Mouse (Mus musculus) thymus, postnatal 0 days (tissue): ENCODE data around the gene Nudt16l1. TPM values are rescaled to one million over a fixed set of nuclear protein-coding genes. Genes with fewer than 3 reads are reported as not detected.

ENCODE experiments used
- DNase-seq: peaks from one replicate; pipeline ENCODE4 v3.0.0-alpha.2; 2015; ENCODE audit warnings: low spot score
- polyA plus RNA-seq: library from polyadenylated mRNA; unstranded; fragments of >200 nt; fragmentation: Nextera tagmentation; extraction: Ambion mirVana; gene quantifications from 2 replicates; pipeline ENCODE4 v1.2.1, GENCODE M21; 2015

The Nudt16l1 gene
- polyA plus RNA-seq, result 150 and 151 TPM in 2 replicates

GRCm38 (mm10) chr16:4938461-4938860, at the start of gene Nudt16l1:
Nudt16l1 (plus strand) TSS chr16:4938761.
- DNase-seq, result no peak

GRCm38 (mm10) chr16:4890201-4890709, 48.3 kb upstream of the Nudt16l1 start:
- DNase-seq, result no peak

GRCm38 (mm10) chr16:4892171-4892570, 46.4 kb upstream of the Nudt16l1 start:
- no peak for DNase-seq

DNA sequence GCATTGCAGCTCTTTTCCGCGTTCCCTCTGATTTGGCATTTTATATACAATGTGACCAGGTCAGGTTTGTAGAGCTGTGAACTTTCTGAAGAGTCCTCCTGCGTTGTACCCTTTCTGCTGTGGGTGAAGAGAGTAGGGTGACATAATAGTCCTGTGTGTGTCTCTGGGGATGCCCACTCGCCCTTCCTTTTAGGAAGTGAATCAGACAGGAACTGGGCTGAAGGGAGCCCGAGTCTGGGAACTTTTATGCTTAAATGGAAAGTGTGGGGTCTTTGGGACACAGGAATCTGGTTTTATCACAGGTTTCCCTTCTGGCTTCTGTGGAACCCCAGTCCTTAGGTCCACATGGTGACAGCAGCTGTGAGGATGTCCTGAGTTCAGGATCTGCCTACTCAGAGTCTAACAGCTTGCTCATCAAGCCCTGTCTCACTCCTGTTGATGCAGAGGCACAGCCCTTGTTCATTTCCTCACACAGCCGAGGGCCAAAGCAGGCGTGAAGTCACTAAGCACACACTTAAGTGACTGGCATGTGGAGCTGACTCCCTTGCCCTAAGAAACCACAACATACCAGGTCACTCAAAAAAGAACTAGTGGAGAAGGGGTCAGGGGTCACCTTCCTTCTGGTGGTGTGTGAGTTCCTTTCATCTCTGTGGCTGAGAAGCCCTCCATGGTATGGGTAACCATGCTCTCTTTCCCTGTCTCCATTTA, 44.2 kb upstream of the Nudt16l1 start:
- no peak for DNase-seq

- DNase-seq, result no peak
Measured at GRCm38 (mm10) chr16:4896249-4897027, 42.1 kb upstream of the Nudt16l1 start.

DNA sequence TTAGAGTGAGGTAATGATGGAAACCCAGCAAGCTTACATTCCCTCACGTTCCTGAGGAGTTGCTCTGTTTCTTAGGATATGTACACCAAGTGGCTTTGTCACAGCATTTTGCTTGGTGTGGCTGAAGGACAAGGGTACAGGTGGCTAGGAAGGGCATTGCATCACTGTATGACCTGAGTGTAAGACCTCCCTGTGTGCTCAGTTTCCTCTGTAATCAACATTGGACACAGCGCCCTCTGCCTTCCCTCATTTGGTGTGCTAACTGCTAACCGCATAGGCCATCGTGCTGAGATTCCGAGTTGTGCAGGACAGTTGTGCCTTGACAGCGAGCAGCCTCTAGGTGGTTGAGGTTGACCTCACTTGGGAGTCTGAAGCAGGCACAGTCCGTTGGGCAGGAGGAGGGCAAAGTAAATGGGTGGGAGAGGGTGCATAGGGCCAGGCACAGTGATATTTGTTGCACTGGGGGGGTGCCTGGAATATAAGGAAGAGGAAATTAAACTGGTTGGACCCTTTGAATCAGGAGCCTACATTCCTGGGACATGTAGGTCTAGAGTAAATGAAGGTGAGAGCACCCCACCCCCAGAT, 41.3 kb upstream of the Nudt16l1 start:
- no peak for DNase-seq

GRCm38 (mm10) chr16:4898881-4899280, 39.7 kb upstream of the Nudt16l1 start:
- peak; percentile 56 for DNase-seq

DNA sequence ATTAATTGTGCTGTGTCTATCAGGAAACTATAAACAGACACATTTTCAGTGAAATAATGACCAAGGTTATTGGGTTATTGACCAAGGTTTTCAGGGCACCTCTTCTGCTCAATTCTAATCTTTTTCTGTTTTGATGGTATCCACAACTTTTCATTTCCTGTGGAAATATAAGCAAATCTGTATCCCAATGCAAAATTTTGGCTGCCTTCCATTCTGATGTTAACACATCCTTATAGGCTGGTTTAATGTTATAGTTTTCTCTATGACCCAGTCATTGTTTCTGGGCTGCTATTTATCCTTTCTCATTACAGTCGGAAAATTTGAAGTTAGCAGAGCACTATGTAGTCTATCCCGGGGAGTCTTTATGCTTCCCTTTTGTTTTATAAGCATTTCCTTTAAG, 38.9 kb upstream of the Nudt16l1 start:
- DNase-seq, result no peak

GRCm38 (mm10) chr16:4901167-4901566, 37.4 kb upstream of the Nudt16l1 start:
- DNase-seq, result no peak

DNA sequence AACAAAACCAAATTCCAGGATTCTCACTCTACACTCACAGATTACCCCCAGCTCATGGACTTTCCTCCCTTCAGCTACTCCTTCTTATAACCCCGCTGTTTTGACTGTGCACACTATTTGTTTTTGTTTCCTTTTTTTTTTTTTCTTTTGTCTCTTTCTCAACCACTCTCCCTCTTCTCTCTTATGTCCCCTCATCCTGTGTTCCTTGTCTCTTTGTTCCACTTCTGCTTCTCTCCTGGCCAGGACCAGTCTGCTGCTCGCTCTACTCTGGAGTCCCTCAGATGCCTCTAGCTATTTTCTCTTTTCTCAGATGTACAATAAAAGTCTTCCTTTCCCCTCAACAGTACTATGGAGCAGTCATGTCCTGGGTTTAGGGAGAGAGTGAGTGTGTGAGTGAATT, 36.2 kb upstream of the Nudt16l1 start:
- no peak for DNase-seq

- no peak for DNase-seq
Measured at GRCm38 (mm10) chr16:4903491-4904102, 35.0 kb upstream of the Nudt16l1 start.

DNA sequence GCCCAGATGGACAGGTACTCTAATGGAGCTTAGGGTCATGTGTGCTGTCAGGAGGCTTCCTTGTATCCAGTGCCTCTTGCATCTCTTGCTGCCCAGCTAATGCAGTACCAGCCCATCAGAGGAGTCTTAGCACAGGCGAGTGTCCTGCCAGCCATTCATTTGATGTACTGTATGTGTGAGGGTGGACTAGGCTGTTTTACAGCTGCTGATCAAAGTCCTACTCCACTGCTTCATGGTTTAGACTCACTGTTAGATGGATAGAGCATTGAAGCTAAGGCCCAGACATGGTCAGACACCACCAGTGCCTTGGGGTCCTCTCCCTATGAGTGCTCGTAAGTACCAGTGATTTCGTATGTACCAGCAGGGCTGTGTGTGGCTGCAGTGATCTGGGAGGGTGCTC, 33.7 kb upstream of the Nudt16l1 start:
- no peak for DNase-seq

GRCm38 (mm10) chr16:4905591-4905990, 33.0 kb upstream of the Nudt16l1 start:
- no peak for DNase-seq

- no peak for DNase-seq
Measured at GRCm38 (mm10) chr16:4906559-4906958, 32.0 kb upstream of the Nudt16l1 start.

DNA sequence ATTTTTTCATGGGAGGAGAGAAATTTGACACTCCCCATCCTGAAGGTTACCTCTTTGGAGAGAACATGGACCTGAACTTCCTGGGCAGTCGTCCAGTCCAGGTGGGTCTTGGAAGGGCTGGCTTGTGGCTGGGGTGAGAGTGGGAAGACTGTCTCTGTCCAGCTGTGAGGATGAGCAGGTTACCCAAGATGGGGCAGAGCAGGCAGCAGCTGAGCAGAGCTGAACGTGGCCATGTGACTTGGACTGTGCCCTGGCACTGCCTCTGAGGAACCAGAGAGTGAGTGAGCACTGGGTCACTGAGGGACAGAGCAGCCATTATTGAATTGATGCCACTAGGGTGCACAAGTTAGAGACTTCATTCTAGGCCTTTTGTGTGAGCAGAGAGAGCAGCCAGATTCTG, 31.2 kb upstream of the Nudt16l1 start:
- no peak for DNase-seq

DNA sequence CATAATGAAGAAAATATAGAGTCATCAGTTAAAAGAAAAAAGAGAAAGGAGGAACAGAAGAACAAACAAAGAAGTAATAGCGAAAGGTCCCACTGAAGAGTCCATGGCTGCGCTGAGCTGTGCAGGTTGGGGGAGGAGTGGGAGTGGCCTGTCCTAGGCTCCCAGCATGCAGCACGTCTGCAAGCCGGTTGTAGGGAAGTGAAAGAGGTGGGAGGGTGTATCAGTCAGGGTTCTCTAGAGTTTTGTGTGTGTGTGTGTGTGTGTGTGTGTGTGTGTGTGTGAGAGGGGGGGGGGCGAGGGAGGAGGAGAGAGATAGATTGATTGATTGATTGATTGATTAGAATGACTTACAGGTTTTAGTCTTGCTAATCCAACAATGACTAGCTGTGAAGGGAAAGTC, 30.6 kb upstream of the Nudt16l1 start:
- peak; percentile 30 for DNase-seq

DNA sequence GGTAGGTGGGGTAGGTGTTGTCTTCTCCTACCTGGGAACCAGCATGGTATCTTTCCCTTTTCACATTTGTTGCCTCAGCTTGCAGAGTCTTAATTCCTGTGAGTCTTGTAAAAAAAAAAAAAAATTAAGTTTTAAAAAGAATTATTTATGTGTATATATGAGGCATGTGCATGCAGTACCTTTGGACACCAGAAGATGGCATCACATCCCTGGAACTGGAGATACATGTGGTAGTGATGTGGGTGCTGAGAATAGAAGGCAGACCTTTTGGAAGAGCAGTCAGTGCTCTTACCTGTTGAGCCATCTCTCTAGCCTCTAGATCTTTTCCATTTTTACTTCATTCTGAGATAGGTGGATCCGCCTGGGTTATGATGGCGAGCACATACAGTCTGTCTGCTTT, 28.8 kb upstream of the Nudt16l1 start:
- no peak for DNase-seq

GRCm38 (mm10) chr16:4910758-4911157, 27.8 kb upstream of the Nudt16l1 start:
- no peak for DNase-seq

- no peak for DNase-seq
Measured at GRCm38 (mm10) chr16:4912074-4912648, 26.4 kb upstream of the Nudt16l1 start.

DNA sequence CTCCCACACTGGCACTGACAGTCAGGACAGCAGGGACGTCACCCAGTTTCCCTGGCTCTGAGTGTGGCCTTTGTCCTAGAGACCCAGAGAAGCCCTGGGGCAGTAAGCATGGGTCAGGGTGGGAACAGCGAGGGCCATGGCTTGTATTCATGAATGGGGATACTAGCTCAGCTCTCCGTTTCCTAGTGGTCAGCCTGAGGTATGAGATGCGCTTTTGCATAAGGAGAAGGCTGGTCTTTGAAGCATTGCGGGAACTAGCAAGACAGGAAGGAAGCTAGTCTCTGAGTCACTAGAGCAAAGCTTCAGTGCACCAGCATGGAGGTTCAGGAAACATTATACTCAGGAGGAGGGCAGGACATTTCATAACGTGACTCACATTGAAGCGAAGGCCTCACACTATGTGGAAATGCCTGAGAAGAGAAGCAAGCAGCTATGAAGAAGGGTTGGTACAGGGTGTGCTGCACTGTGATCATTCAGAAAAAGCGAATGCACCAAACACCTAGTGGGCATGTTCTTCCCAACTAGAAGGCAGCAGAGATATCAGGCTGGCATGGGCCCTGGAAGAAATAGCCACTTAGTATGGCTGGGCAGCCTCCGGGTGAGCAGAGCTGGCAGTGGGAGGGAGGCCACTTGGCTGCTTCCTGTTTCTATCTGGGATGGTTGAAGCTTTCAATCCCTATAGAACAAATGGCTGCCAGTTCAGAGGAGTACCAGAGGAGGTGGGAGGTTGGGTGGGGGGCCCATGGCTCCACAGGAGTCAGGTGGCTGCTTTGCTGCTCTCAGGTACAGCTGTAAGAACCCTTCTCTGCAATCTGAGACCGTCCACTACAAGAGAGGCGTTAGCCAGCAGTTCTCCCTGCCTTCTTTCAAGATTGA, 25.4 kb upstream of the Nudt16l1 start:
- peak; percentile 15 for DNase-seq
